Mouse (Mus musculus) spleen, adult 2 months (tissue): ENCODE data around the gene P2ry12. TPM values are rescaled to one million over a fixed set of nuclear protein-coding genes. Genes with fewer than 3 reads are reported as not detected.

ENCODE experiments used
- DNase-seq, 2 experiments: peaks; one replicate each; pipeline versions ENCODE4 v3.0.0 to v3.0.0-alpha.2; 2012 to 2021; ENCODE audit warnings: low spot score in 2 of 2, low read depth in 1 of 2
- H3K27ac ChIP-seq: fragments of 200-500 bp; 2 replicates; pipeline ENCODE4 v1.5.1; 2012; ENCODE audit warnings: low read length, inconsistent platforms; ENCODE audit not compliant: insufficient read depth
- H3K27me3 ChIP-seq: fragments of 200-500 bp; 2 replicates; pipeline ENCODE4 v1.6.1; 2012; ENCODE audit warnings: mild to moderate bottlenecking, moderate library complexity, low read length, inconsistent platforms; ENCODE audit not compliant: control insufficient read depth, insufficient read depth
- H3K36me3 ChIP-seq: fragments of 200-500 bp; 2 replicates; pipeline ENCODE4 v1.6.1; 2012; ENCODE audit warnings: mild to moderate bottlenecking, low read length, inconsistent platforms; ENCODE audit not compliant: control insufficient read depth, insufficient read depth
- H3K4me1 ChIP-seq: fragments of 200-500 bp; 2 replicates; pipeline ENCODE4 v1.6.1; 2011; ENCODE audit warnings: inconsistent platforms; ENCODE audit not compliant: control insufficient read depth, insufficient read depth, insufficient read length
- H3K4me3 ChIP-seq: fragments of 200-500 bp; 2 replicates; pipeline ENCODE4 v1.5.1; 2011; ENCODE audit warnings: mild to moderate bottlenecking, inconsistent platforms; ENCODE audit not compliant: insufficient read depth, insufficient read length; ENCODE audit errors: extremely low read depth
- CTCF ChIP-seq: fragments of 200-500 bp; IDR thresholded peaks from 2 replicates; pipeline ENCODE4 v1.5.1; 2011; ENCODE audit warnings: mild to moderate bottlenecking, inconsistent platforms; ENCODE audit not compliant: insufficient read depth, insufficient read length, insufficient replicate concordance; ENCODE audit errors: extremely low read depth
- POLR2A ChIP-seq: fragments of 200-500 bp; IDR thresholded peaks from 2 replicates; pipeline ENCODE4 v1.6.1; 2011; ENCODE audit warnings: low read depth, low read length, inconsistent platforms
- WGBS: fragments of 180-500 bp; shearing (Covaris S2); methylation state at CpG from one replicate; pipeline ENCODE4 v1.1.7; 2018; 5-methylcytosine and 5-hydroxymethylcytosine counted together
- polyA plus RNA-seq: library from polyadenylated mRNA; depleted of rRNA; stranded (reverse); fragments of >200 nt; gene quantifications from 2 replicates; pipeline ENCODE4 v1.2.3, GENCODE M21; 2012; rRNA removed

Gene P2ry12
- polyA plus RNA-seq, 1 experiment = 18.6 TPM

DNA sequence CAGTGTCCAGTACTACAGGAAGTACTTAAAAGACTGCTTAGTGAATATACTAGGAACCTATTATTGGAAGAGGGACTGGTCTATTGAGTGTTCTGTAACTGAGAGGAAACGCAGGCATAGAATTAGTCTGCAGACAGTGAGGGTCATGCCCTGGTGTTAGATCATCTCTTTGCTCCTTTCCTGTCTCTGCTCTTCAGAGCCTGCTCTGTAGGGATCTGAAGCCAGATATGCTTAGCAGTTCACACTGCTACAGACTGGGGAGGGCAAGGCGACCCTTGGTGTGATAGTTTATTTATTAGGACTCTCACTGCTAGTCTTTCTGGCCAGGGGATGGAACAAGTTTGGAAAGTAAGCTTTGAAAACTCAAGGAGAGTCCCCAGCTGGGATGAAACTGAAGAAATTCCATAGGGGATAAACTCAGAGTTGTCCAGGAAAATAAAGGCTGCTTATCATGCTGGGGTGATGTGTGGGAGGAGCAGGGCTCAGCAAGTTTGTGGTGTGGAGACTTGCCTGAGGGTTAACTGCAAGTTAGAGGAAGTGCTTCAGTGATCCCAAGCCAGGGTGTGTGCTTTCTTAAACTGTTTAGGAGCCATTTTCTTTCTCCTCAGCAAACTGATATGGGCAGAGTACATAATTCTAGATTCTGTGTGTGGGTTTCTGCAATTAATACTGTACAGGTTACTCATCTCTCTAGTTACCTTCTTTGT lies 92.6 kb downstream of the P2ry12 start:
- no peak overlapping the region for H3K4me3 ChIP-seq
- no peak for DNase-seq
- TF ChIP-seq CTCF (no peak), POLR2A (no peak)
- no peak overlapping the region for H3K27ac ChIP-seq
- WGBS = 94% methylated on average over 2 of the region's 2 CpGs
- H3K36me3 ChIP-seq = no peaks in the 10 kb centered on the region
- H3K27me3 ChIP-seq = no peaks in the 10 kb centered on the region
- no peaks in the 10 kb centered on the region; the same call in 1 of the 2 replicates for H3K4me1 ChIP-seq

DNA sequence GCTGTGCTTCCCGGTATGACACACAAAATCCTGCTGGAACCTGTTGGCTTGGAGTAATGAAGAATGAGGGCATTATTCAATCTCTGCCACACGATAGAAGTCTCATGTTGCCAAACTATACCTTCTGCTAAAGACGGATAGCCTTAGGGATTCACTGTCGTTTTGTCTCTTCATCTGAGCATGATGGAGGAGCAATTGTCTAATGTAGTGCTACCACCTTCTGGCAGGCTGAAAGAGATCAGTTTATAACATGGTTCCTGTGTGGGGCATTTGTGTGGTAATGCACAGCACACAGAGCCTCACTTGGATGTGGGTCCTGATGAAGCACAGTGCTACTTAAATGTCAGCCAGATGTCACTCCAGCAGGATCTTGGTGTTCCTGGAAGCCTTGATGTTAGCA lies 93.5 kb downstream of the P2ry12 start:
- Histone ChIP-seq H3K36me3 (no peaks in the 10 kb centered on the region), H3K4me1 (no peaks in the 10 kb centered on the region), H3K27ac (no peak overlapping the region), H3K27me3 (no peaks in the 10 kb centered on the region), H3K4me3 (no peak overlapping the region)
- 81% methylated on average over 4 of the region's 4 CpGs for WGBS
- DNase-seq = no peak
- TF ChIP-seq CTCF = no peak
- no peak for TF ChIP-seq POLR2A

DNA sequence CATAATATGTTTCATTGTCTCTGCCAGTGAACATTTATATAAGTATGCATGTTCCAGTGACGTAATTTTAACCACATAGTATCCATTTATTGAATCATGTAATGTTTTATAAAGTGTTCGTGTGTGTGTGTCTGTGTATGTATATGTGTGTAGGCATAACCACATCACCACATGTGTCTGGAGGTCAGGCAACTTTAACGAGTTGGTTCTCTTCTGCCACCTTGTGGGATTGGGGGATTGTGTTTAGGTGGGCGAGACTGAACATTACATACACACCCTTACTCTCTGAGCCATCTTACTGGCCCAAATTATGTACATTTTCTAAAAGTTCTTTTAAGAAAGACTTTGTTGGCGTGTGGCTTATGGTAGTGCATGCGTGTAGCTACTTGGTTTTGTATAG lies 94.2 kb downstream of the P2ry12 start:
- WGBS = 66% methylated on average over 6 of the region's 6 CpGs

DNA sequence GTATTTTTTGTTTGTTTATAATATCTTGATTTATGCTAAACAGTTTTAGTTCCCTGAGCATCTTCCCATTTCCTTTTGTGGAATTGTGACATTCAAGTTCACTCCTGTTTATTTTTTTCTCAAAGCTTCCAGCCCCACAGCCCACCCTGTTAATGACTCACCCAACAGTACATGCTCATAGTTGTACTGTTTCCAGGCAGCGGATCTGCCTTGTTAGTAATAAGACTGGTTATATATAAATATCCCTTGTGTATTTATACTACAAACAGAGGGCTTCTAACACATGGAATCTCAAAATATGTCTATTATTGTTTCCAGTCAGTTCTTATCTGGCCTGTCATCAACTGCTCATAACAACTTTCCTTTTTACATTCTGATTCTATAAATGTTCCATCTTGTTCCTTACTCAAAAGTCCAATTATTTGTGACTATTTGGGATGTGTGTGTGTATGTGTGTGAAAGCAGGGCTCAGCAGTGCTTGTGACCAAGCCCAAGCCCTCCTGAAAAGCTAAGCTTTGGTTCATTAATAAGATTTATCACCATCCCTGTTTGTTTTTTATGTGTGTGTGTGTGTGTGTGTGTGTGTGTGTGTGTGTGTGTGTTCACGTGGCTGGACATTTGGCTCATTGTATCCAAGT lies 95.1 kb downstream of the P2ry12 start:
- no peak overlapping the region for H3K27ac ChIP-seq
- no peaks in the 10 kb centered on the region for H3K27me3 ChIP-seq
- no peaks in the 10 kb centered on the region for H3K4me1 ChIP-seq
- 94% methylated on average over 2 of the region's 2 CpGs for WGBS
- TF ChIP-seq CTCF (no peak), POLR2A (no peak)
- no peaks in the 10 kb centered on the region for H3K36me3 ChIP-seq
- H3K4me3 ChIP-seq = no peak overlapping the region
- no peak for DNase-seq

More for the DNA sequence above, 94.2 kb downstream of the P2ry12 start:
- Histone ChIP-seq H3K27me3 (no peaks in the 10 kb centered on the region), H3K27ac (no peak overlapping the region), H3K4me1 (no peaks in the 10 kb centered on the region), H3K36me3 (no peaks in the 10 kb centered on the region), H3K4me3 (no peak overlapping the region)
- no peak for TF ChIP-seq CTCF
- TF ChIP-seq POLR2A = no peak
- DNase-seq = no peak

Other genes with a start within 250 kb of the P2ry12 start
- gene Gpr171, start 161.1 kb downstream of the P2ry12 start, polyA plus RNA-seq = 5.4 and 6.2 TPM in 2 replicates
- 8.6 and 9.5 TPM in 2 replicates for gene P2ry14, start 109.3 kb downstream of the P2ry12 start, polyA plus RNA-seq
- gene Gpr87, start 67.8 kb downstream of the P2ry12 start, polyA plus RNA-seq = not detected in 2 replicates
- 14.6 and 16.8 TPM in 2 replicates for gene P2ry13, start 52.0 kb downstream of the P2ry12 start, polyA plus RNA-seq
- 0.35 and 0.40 TPM in 2 replicates for gene Igsf10, start 81.5 kb upstream of the P2ry12 start, polyA plus RNA-seq